Mouse (Mus musculus): ENCODE data around the gene Rnf187.
A peak's percentile ranks its signal among the peaks of the same experiment; 100 is the strongest.
"Not testable (repeated sequence)": the region's sequence is repeated elsewhere in the genome, so short reads cannot be mapped to it uniquely, and the experiment has no call there.

The Rnf187 gene

GRCm38 (mm10) chr11:58965001-58965760 lies 26.5 kb upstream of the Rnf187 start:
- DNase-seq: peak; percentile 91

GRCm38 (mm10) chr11:58964216-58964615 lies 25.5 kb upstream of the Rnf187 start:
- peak; percentile 64 for DNase-seq

- DNase-seq: peak; percentile 94
These were observed 24.8 kb upstream of the Rnf187 start for GRCm38 (mm10) chr11:58963543-58963942.

GRCm38 (mm10) chr11:58961364-58962177 lies 22.9 kb upstream of the Rnf187 start:
- DNase-seq: peak; percentile 91

- DNase-seq: peak; percentile 99
These were observed 21.3 kb upstream of the Rnf187 start for GRCm38 (mm10) chr11:58959921-58960465.

GRCm38 (mm10) chr11:58959186-58959825 lies 20.6 kb upstream of the Rnf187 start:
- peak; percentile 88 for DNase-seq

- DNase-seq: peak; percentile 67
These were observed 19.8 kb upstream of the Rnf187 start for GRCm38 (mm10) chr11:58958536-58958935.

- peak; percentile 86 for DNase-seq
These were observed 18.7 kb upstream of the Rnf187 start for GRCm38 (mm10) chr11:58957226-58957914.

- peak; percentile 28 for DNase-seq
These were observed 17.1 kb upstream of the Rnf187 start for GRCm38 (mm10) chr11:58955868-58956257.

GRCm38 (mm10) chr11:58955143-58955867 lies 16.6 kb upstream of the Rnf187 start:
- DNase-seq: no peak

- DNase-seq: peak; percentile 99
These were observed 15.9 kb upstream of the Rnf187 start, which contains the start of the genes Hist3h2a and Trim17 for GRCm38 (mm10) chr11:58954420-58955142. TSS of gene Hist3h2a (plus strand) at chr11:58954685. TSS of gene Trim17 (plus strand) at chr11:58954685.

- not testable (repeated sequence) for DNase-seq
These were observed 15.4 kb upstream of the Rnf187 start for GRCm38 (mm10) chr11:58954170-58954419.

GRCm38 (mm10) chr11:58953351-58954169 lies 14.8 kb upstream of the Rnf187 start:
- DNase-seq: no peak

- no peak for DNase-seq
These were observed 12.5 kb upstream of the Rnf187 start for GRCm38 (mm10) chr11:58951210-58951609.

- DNase-seq: no peak
These were observed 11.0 kb upstream of the Rnf187 start for GRCm38 (mm10) chr11:58949480-58950431.

GRCm38 (mm10) chr11:58948542-58949479 lies 10.1 kb upstream of the Rnf187 start, which contains the start of gene Hist3h2ba:
TSS of gene Hist3h2ba (plus strand) at chr11:58948920.
- DNase-seq: peak; percentile 97

- no peak for DNase-seq
These were observed 9.2 kb upstream of the Rnf187 start for GRCm38 (mm10) chr11:58947798-58948528.
